Mouse (Mus musculus) neural tube, embryonic 10.5 days (tissue): Measurements from ENCODE around the gene Gm12569.

Source experiments
- DNase-seq: peaks from one replicate; pipeline ENCODE4 v3.0.0-alpha.2; 2017; ENCODE audit warnings: low spot score; ENCODE audit errors: extremely low spot score

Gene Gm12569

GRCm38 (mm10) chr11:51220308-51220707 lies at the start of gene Gm12569:
Gene Gm12569 (plus strand): TSS chr11:51220473.
- no peak for DNase-seq

GRCm38 (mm10) chr11:51202726-51203125 lies 17.5 kb upstream of the Gm12569 start:
- no peak for DNase-seq

GRCm38 (mm10) chr11:51207758-51208157 lies 12.5 kb upstream of the Gm12569 start:
- DNase-seq, result no peak

GRCm38 (mm10) chr11:51211426-51211825 lies 8.8 kb upstream of the Gm12569 start:
- no peak for DNase-seq

GRCm38 (mm10) chr11:51214021-51214420 lies 6.3 kb upstream of the Gm12569 start:
- no peak for DNase-seq

- DNase-seq, result no peak
Observed at GRCm38 (mm10) chr11:51219396-51219980, 785 bp upstream of the Gm12569 start.

- DNase-seq, result no peak
Observed at GRCm38 (mm10) chr11:51227104-51227503, 6.8 kb downstream of the Gm12569 start.

GRCm38 (mm10) chr11:51234626-51235025 lies 14.4 kb downstream of the Gm12569 start:
- peak; percentile 6 for DNase-seq

- DNase-seq, result no peak
Observed at GRCm38 (mm10) chr11:51242897-51243296, 22.6 kb downstream of the Gm12569 start.

GRCm38 (mm10) chr11:51257006-51257405 lies 36.7 kb downstream of the Gm12569 start:
- no peak for DNase-seq

GRCm38 (mm10) chr11:51261680-51262219 lies 41.5 kb downstream of the Gm12569 start, which contains the start of gene Clk4:
Gene Clk4 (plus strand): TSS chr11:51261730.
- DNase-seq, result no peak

- peak; percentile 97 for DNase-seq
Observed at GRCm38 (mm10) chr11:51262342-51263285, 42.3 kb downstream of the Gm12569 start, which contains the start of gene BC049762. Gene BC049762 (minus strand): TSS chr11:51263046.

GRCm38 (mm10) chr11:51263286-51263831 lies 43.1 kb downstream of the Gm12569 start:
- no peak for DNase-seq

- DNase-seq, result no peak
Observed at GRCm38 (mm10) chr11:51264352-51264751, 44.1 kb downstream of the Gm12569 start.

GRCm38 (mm10) chr11:51265326-51265725 lies 45.1 kb downstream of the Gm12569 start:
- no peak for DNase-seq

- no peak for DNase-seq
Observed at GRCm38 (mm10) chr11:51274418-51274817, 54.1 kb downstream of the Gm12569 start.
